Mouse (Mus musculus) ES-E14 (cell line): ENCODE data around the gene Pgrmc1. TPM values are rescaled to one million over a fixed set of nuclear protein-coding genes. Genes with fewer than 3 reads are reported as not detected.

Experiments used
- DNase-seq: peaks from one replicate; pipeline ENCODE4 v3.0.0-alpha.2; 2013; ENCODE audit warnings: low read depth, low spot score
- H3K27ac ChIP-seq: 2 replicates; pipeline ENCODE4 v1.5.1; 2012; ENCODE audit warnings: low read depth, mild to moderate bottlenecking, low read length, moderate library complexity, mixed read lengths; ENCODE audit not compliant: poor library complexity, insufficient read depth, severe bottlenecking
- H3K36me3 ChIP-seq: 2 replicates; pipeline ENCODE4 v1.6.1; 2012; ENCODE audit warnings: mild to moderate bottlenecking, low read length, moderate library complexity, mixed read lengths; ENCODE audit not compliant: control insufficient read depth, poor library complexity, insufficient read depth, severe bottlenecking
- H3K4me1 ChIP-seq, 2 experiments: fragments of 150-350 bp in 1 of 2; sonication (generic) in 1 of 2; 2 replicates each; pipeline ENCODE4 v1.6.1; 2012; ENCODE audit warnings: low read length in 2 of 2, mild to moderate bottlenecking in 1 of 2, mixed read lengths in 1 of 2; ENCODE audit not compliant: control insufficient read depth in 2 of 2, insufficient read depth in 2 of 2, poor library complexity in 1 of 2
- H3K4me3 ChIP-seq, 2 experiments: fragments of 150-350 bp in 1 of 2; sonication (generic) in 1 of 2; 2 replicates each; pipeline ENCODE4 v1.5.1; 2012; ENCODE audit warnings: low read length in 2 of 2, low read depth in 1 of 2, mild to moderate bottlenecking in 1 of 2, mixed read lengths in 1 of 2; ENCODE audit not compliant: insufficient read depth in 1 of 2, poor library complexity in 1 of 2, severe bottlenecking in 1 of 2
- H3K9ac ChIP-seq: 2 replicates; pipeline ENCODE4 v1.6.1; 2012; ENCODE audit warnings: low read depth, mild to moderate bottlenecking, low read length, mixed read lengths; ENCODE audit not compliant: poor library complexity, insufficient read depth, severe bottlenecking
- H3K9me3 ChIP-seq: fragments of 150-350 bp; sonication (generic); 2 replicates; pipeline ENCODE4 v1.6.1; 2012; ENCODE audit warnings: low read depth, mild to moderate bottlenecking, low read length; ENCODE audit not compliant: control insufficient read depth, insufficient read depth
- CHD2 ChIP-seq: IDR thresholded peaks from 2 replicates; pipeline ENCODE4 v1.6.1; 2014; ENCODE audit warnings: mild to moderate bottlenecking, low read depth, low read length, inconsistent platforms
- HCFC1 ChIP-seq: IDR thresholded peaks from 2 replicates; pipeline ENCODE4 v1.6.1; 2012; ENCODE audit warnings: low read length, inconsistent platforms, borderline replicate concordance; ENCODE audit not compliant: insufficient read depth
- MAFK ChIP-seq: IDR thresholded peaks from 2 replicates; pipeline ENCODE4 v1.6.1; 2014; ENCODE audit warnings: mild to moderate bottlenecking, low read depth, low read length, inconsistent platforms; ENCODE audit not compliant: insufficient read depth
- ZC3H11A ChIP-seq: IDR thresholded peaks from 2 replicates; pipeline ENCODE4 v1.6.1; 2012; ENCODE audit warnings: low read depth, mild to moderate bottlenecking, inconsistent platforms, low read length, borderline replicate concordance
- ZNF384 ChIP-seq: IDR thresholded peaks from 2 replicates; pipeline ENCODE4 v1.6.1; 2012; ENCODE audit warnings: low read depth, low read length, inconsistent platforms
- in situ Hi-C, 2 experiments: fragments of 600-800 bp; cut with MboI; formaldehyde crosslinking; loops; one replicate each; pipeline ENCODE4 v1.15.1; 2025; ENCODE audit warnings: low sequenced_read_pairs in 2 of 2, inconsistent platforms in 1 of 2; ENCODE audit not compliant: unreplicated experiment in 2 of 2
- total RNA-seq: library from RNA; depleted of rRNA; stranded (reverse); fragments of 300-350 nt; gene quantifications from 2 replicates; pipeline ENCODE4 v1.2.3, GENCODE M21; 2012

The Pgrmc1 gene
- total RNA-seq, 1 experiment = 195 TPM

- Histone ChIP-seq H3K9ac (peak overlapping the region; percentile 97), H3K9me3 (no peaks in the 10 kb centered on the region), H3K4me3 (peak overlapping the region; percentile 93 to 99), H3K4me1 (peaks cover 0 to 2% of the 10 kb centered on the region in 2 experiments; a peak in 1 of 4 replicates), H3K27ac (no peak overlapping the region), H3K36me3 (peaks cover 7% of the 10 kb centered on the region)
- TF ChIP-seq ZC3H11A (no peak), MAFK (no peak), ZNF384 (no peak), HCFC1 (no peak), CHD2 (no peak)
- in situ Hi-C loops = no loop called here
- no peak for DNase-seq
Measured at GRCm38 (mm10) chrX:36598861-36599344, 897 bp downstream of the Pgrmc1 start.

GRCm38 (mm10) chrX:36599656-36600055, 1.6 kb downstream of the Pgrmc1 start:
- H3K9ac ChIP-seq = peak overlapping the region; percentile 49
- no peak overlapping the region for H3K27ac ChIP-seq

GRCm38 (mm10) chrX:36600066-36600465, 2.1 kb downstream of the Pgrmc1 start:
- Histone ChIP-seq H3K9ac (peak overlapping the region; percentile 38; the same call in 1 of the 2 replicates), H3K4me1 (peaks cover 0 to 2% of the 10 kb centered on the region in 2 experiments; a peak in 1 of 4 replicates), H3K4me3 (peak overlapping the region; percentile 9 to 31; a peak in 2 of 4 replicates), H3K36me3 (peaks cover 8% of the 10 kb centered on the region), H3K27ac (no peak overlapping the region), H3K9me3 (no peaks in the 10 kb centered on the region)
- DNase-seq = no peak
- TF ChIP-seq ZNF384 = no peak
- TF ChIP-seq CHD2 = no peak
- TF ChIP-seq ZC3H11A = no peak
- TF ChIP-seq HCFC1 = no peak
- TF ChIP-seq MAFK = no peak; the same call in 1 of the 2 replicates
- in situ Hi-C loops = no loop called here

More at GRCm38 (mm10) chrX:36599656-36600055, 1.6 kb downstream of the Pgrmc1 start:
- no peak for DNase-seq
- Histone ChIP-seq H3K4me3 (peak overlapping the region; percentile 93 to 99), H3K9me3 (no peaks in the 10 kb centered on the region), H3K36me3 (peaks cover 8% of the 10 kb centered on the region), H3K4me1 (peaks cover 0 to 2% of the 10 kb centered on the region in 2 experiments; a peak in 1 of 4 replicates)
- TF ChIP-seq MAFK = no peak
- TF ChIP-seq ZC3H11A = no peak
- TF ChIP-seq CHD2 = no peak
- TF ChIP-seq HCFC1 = no peak
- TF ChIP-seq ZNF384 = no peak
- in situ Hi-C loops = no loop called here

GRCm38 (mm10) chrX:36602926-36603325, 4.9 kb downstream of the Pgrmc1 start:
- Histone ChIP-seq H3K4me3 (no peak overlapping the region), H3K9ac (no peak overlapping the region), H3K9me3 (no peaks in the 10 kb centered on the region), H3K4me1 (peaks cover 0 to 2% of the 10 kb centered on the region in 2 experiments; a peak in 1 of 4 replicates), H3K27ac (no peak overlapping the region), H3K36me3 (peaks cover 8% of the 10 kb centered on the region)
- TF ChIP-seq ZC3H11A (no peak), ZNF384 (no peak), HCFC1 (no peak), MAFK (no peak), CHD2 (no peak)
- in situ Hi-C loops = no loop called here
- no peak for DNase-seq

- no peak for DNase-seq
- H3K4me1 ChIP-seq = peaks cover 0 to 2% of the 10 kb centered on the region in 2 experiments; a peak in 1 of 4 replicates
- no peaks in the 10 kb centered on the region for H3K9me3 ChIP-seq
- no peak overlapping the region for H3K27ac ChIP-seq
- H3K9ac ChIP-seq = no peak overlapping the region
- TF ChIP-seq ZC3H11A (no peak), CHD2 (no peak), MAFK (no peak), HCFC1 (no peak), ZNF384 (no peak)
- in situ Hi-C loops = no loop called here
- H3K4me3 ChIP-seq = no peak overlapping the region
- H3K36me3 ChIP-seq = peaks cover 8% of the 10 kb centered on the region
Measured at GRCm38 (mm10) chrX:36604040-36604439, 6.0 kb downstream of the Pgrmc1 start.
